Mouse (Mus musculus) bone marrow, adult 2 months (tissue): ENCODE measurements at regions not wholly inside any gene's neighbourhood (a gene's known extent, or its start where the extent isn't known, plus 50 kb on each side); places are given as distances from the start of the nearest gene placed in this dataset.

Experiments used
- CTCF ChIP-seq: fragments of 200-500 bp; IDR thresholded peaks from 2 replicates; pipeline ENCODE4 v1.5.1; 2011; ENCODE audit warnings: low read length, control low read depth; ENCODE audit not compliant: control insufficient read depth, insufficient read depth
- POLR2A ChIP-seq: fragments of 200-500 bp; IDR thresholded peaks from 2 replicates; pipeline ENCODE4 v1.6.1; 2011; ENCODE audit warnings: low read depth, mild to moderate bottlenecking, control low read depth, low read length, borderline replicate concordance; ENCODE audit not compliant: control insufficient read depth

DNA sequence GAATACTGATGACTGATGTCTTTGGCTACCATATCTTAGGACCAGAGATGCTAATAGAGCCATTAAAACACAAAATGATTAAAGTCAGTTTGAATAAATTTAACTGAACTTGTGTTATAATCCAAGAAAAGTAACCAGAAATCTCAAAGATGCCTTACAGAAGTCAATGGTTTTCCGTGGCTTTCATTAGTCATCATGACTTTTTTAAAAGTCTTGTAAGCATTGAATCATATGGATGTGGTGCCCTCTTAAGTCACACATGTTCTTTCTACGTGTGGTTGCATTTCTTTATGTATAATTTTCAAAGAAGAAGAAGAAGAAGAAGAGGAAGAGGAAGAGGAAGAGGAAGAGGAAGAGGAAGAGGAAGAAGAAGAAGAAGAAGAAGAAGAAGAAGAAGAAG is 178.2 kb downstream of the Mreg start:
- TF ChIP-seq CTCF (no peak), POLR2A (no peak)
